Mouse (Mus musculus): ENCODE data around the gene Cd4.

Cd4 gene

DNA sequence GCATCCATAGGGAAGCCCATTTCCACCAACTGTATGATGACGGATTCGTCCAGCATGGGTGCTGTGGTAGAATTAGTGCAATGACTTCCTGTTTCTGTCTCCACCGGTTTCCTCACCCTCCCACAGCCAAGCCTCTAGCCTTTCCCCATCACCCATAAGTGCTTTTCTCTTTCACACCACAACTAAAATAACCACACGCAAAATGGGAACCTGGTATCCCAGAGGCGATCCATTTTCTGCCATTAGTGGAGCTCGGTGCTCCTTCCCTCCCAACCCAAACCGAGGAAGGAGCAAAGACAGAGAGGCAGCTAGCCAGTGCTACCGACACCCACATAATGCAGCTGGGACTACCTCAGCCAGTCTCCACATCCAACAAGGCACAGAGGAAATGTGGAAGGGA lies 70.0 kb downstream of the Cd4 start:
- CTCF ChIA-PET: no interaction called here

DNA sequence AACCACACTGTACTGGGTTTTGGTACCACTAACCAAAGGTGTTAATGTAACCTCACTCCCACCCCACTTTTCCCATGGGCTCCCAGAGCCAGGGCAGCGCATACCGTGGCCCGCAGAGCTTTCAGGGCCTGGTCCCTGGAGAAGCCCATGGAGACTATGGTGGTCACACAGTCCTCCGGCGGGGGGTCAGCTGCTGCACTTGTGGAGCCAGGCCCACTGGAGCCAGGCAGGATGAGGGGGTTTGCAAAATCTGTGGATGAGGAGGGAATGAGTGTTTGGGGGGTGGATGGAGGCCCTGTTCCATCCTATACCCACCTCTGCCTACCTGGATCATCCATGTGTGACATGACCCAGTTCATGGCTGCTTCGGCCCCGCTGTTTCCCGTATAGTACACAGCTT lies 70.5 kb downstream of the Cd4 start:
- CTCF ChIA-PET: no interaction called here

- CTCF ChIA-PET: no interaction called here
Measured at GRCm38 (mm10) chr6:124817125-124817524, 70.9 kb downstream of the Cd4 start.

GRCm38 (mm10) chr6:124816611-124817010 lies 71.4 kb downstream of the Cd4 start:
- CTCF ChIA-PET: no interaction called here

DNA sequence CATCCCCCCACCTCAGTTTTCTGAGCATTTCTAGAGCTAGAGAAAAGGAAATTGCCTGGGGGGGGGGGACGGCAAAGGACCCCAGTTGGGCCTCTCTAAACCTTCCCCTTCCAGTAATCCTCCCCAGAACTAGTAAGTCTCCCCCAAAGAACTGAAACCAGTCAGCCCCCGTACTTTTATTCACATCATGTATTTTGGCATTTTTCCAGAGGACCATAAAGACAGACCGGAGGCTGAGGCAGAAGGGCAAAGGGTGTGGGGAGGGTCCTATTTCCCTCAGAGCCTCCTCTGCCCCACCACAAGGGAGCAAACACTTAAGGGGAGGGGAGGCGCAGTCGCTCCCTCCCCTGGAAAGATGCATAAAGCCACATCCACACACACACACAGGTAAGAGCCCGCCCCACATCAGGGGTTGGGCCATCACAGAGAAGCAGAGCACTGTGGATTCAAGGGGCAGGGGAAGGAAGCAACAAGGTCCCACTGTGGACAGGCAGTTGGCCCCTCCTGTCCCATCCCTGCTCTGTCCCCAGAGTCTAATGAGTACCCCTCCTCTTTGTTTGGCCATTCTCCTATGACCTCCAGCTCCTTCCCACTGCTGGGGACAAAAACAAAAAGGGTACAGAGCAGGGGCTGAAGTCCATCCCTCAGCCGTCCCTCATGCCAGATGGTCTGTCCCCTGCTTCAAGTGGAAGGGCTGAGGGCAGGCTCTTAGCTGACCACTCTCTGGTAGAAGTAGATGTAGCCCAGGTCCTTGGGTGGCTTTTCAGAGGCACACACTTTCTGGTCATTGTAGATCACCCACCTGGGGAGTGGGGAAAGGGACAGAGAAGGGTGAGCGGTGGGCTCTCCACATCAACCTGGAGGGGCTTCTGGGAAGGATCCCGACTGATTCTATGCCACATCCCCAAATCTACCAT lies 72.9 kb downstream of the Cd4 start:
- CTCF ChIA-PET: interaction anchor here (0.6 kb wide), 4 partner anchors 21 to 58 kb away, joined by 3 to 5 read pairs (median 4); no protein-coding TSS in a partner anchor

All from spleen, embryonic (tissue).